Comparison of ENCODE assay signal across 11 mouse cellular contexts in genomic region chr2:5286189-5287043, GRCm38 (mm10).
DNase-seq lines count a peak whose midpoint lies in the region; ATAC-seq and TF ChIP-seq lines count a peak whose summit lies in the region.
"Had no signal": no experiment of that assay in that cellular context is flagged by ENCODE, and none has a peak within 500 bp of the region (broad histone marks: within the 10 kb centered on the region; RNA-seq: fewer than 3 reads in every experiment).

No protein-coding gene starts in this region.

- H3K9ac ChIP-seq in liver, adult 2 months (ENCODE audit: low read depth, low read length) = no peak overlapping the region
- no peak overlapping the region for H3K9ac ChIP-seq in liver, embryonic 12.5 days
- H3K9ac ChIP-seq in kidney, embryonic 16.5 days (replicated peaks; ENCODE audit: low read length) = no peak overlapping the region
- no peak overlapping the region for H3K9ac ChIP-seq in stomach, embryonic 15.5 days
- no peak overlapping the region for H3K9ac ChIP-seq in forebrain, postnatal 0 days

- no peaks in the 10 kb centered on the region for H3K27me3 ChIP-seq in liver, adult 2 months (ENCODE audit: control insufficient read depth, insufficient read depth, low read length)
- no peaks in the 10 kb centered on the region for H3K27me3 ChIP-seq in liver, embryonic 12.5 days (replicated peaks)
- no peaks in the 10 kb centered on the region for H3K27me3 ChIP-seq in kidney, embryonic 16.5 days (ENCODE audit: insufficient read depth, low read length)
- no peaks in the 10 kb centered on the region for H3K27me3 ChIP-seq in stomach, embryonic 15.5 days (replicated peaks)
- H3K27me3 ChIP-seq in forebrain, postnatal 0 days (ENCODE audit: insufficient read depth, low read length) = no peaks in the 10 kb centered on the region
- H3K27me3 ChIP-seq in thymus, adult 2 months (ENCODE audit: control insufficient read depth, insufficient read depth, low read length) = no peaks in the 10 kb centered on the region

- 23% methylated on average over 5 of the region's 5 CpGs for WGBS in liver, adult 2 months
- 59% methylated on average over 5 of the region's 5 CpGs for WGBS in liver, embryonic 12.5 days (ENCODE audit: insufficient replicate concordance)
- WGBS in kidney, embryonic 16.5 days = 23% methylated on average over 5 of the region's 5 CpGs
- WGBS in stomach, embryonic 15.5 days = 22% methylated on average over 5 of the region's 5 CpGs
- 71% methylated on average over 5 of the region's 5 CpGs for WGBS in forebrain, postnatal 0 days
- 81% methylated on average over 5 of the region's 5 CpGs for WGBS in thymus, adult 2 months

- H3K79me2 ChIP-seq in liver, adult 2 months (ENCODE audit: control insufficient read depth, insufficient read depth, low read length) = no peaks in the 10 kb centered on the region

- H3K36me3 ChIP-seq in liver, adult 2 months (ENCODE audit: control insufficient read depth, insufficient read depth, low read length) = no peaks in the 10 kb centered on the region
- H3K36me3 ChIP-seq in liver, embryonic 12.5 days = no peaks in the 10 kb centered on the region
- no peaks in the 10 kb centered on the region for H3K36me3 ChIP-seq in kidney, embryonic 16.5 days (ENCODE audit: insufficient read depth, low read length)
- no peaks in the 10 kb centered on the region for H3K36me3 ChIP-seq in stomach, embryonic 15.5 days
- no peaks in the 10 kb centered on the region for H3K36me3 ChIP-seq in forebrain, postnatal 0 days (ENCODE audit: insufficient read depth)
- no peaks in the 10 kb centered on the region for H3K36me3 ChIP-seq in thymus, adult 2 months (ENCODE audit: control insufficient read depth, insufficient read depth, low read length)
- H3K36me3 ChIP-seq: G1E had no signal

- DNase-seq in liver, adult 2 months (ENCODE audit: extremely low read depth, low read depth, low spot score) = peak; percentile 57
- DNase-seq in adrenal gland, postnatal 14 days = peak; percentile 54
- DNase-seq in forebrain, postnatal 0 days = no peak
- DNase-seq in thymus, adult 2 months = no peak
- no peak for DNase-seq in layer of hippocampus, adult 11-12 months (ENCODE audit: low spot score)
- DNase-seq: cerebellum, adult 8-10 months; left cerebral cortex, postnatal 4 days had no signal

- ATAC-seq in liver, embryonic 12.5 days = no peak
- ATAC-seq in kidney, embryonic 16.5 days (ENCODE audit: low FRiP score, low TSS enrichment) = peak; percentile 83
- ATAC-seq in stomach, embryonic 15.5 days (ENCODE audit: insufficient read depth, low FRiP score, low read depth) = peak; percentile 84
- no peak for ATAC-seq in forebrain, postnatal 0 days

- TF ChIP-seq CTCF in liver, adult 2 months (IDR thresholded peaks at IDR 0.05; ENCODE audit: low read depth, low read length) = no peak
- no peak for TF ChIP-seq CTCF in forebrain, postnatal 0 days (IDR thresholded peaks at IDR 0.05; ENCODE audit: low read depth)
- no peak for TF ChIP-seq CTCF in thymus, adult 2 months (IDR thresholded peaks at IDR 0.05; ENCODE audit: borderline replicate concordance, control insufficient read depth, extremely low read depth, insufficient read depth, low read length, poor library complexity)

- no peak overlapping the region for H3K4me2 ChIP-seq in liver, embryonic 12.5 days
- H3K4me2 ChIP-seq in kidney, embryonic 16.5 days (replicated peaks; ENCODE audit: low read depth, low read length) = no peak overlapping the region
- no peak overlapping the region for H3K4me2 ChIP-seq in stomach, embryonic 15.5 days
- no peak overlapping the region for H3K4me2 ChIP-seq in forebrain, postnatal 0 days (ENCODE audit: low read depth)

- H3K9me3 ChIP-seq in liver, embryonic 12.5 days (replicated peaks) = no peaks in the 10 kb centered on the region
- no peaks in the 10 kb centered on the region for H3K9me3 ChIP-seq in kidney, embryonic 16.5 days (ENCODE audit: low read length)
- H3K9me3 ChIP-seq in stomach, embryonic 15.5 days = no peaks in the 10 kb centered on the region
- no peaks in the 10 kb centered on the region for H3K9me3 ChIP-seq in forebrain, postnatal 0 days (ENCODE audit: low read length)
- H3K9me3 ChIP-seq: G1E had no signal

- no peak for TF ChIP-seq POLR2A in liver, adult 2 months (IDR thresholded peaks at IDR 0.05; ENCODE audit: extremely low read depth, insufficient read depth, low read length)
- TF ChIP-seq POLR2A in thymus, adult 2 months (IDR thresholded peaks at IDR 0.05; ENCODE audit: control insufficient read depth, extremely low read depth, insufficient read depth, low read length, poor library complexity) = no peak

- no peak overlapping the region for H3K27ac ChIP-seq in liver, adult 2 months (replicated peaks; ENCODE audit: insufficient read depth, low read depth, low read length)
- no peak overlapping the region for H3K27ac ChIP-seq in liver, embryonic 12.5 days
- peak overlapping the region; percentile 81 for H3K27ac ChIP-seq in kidney, embryonic 16.5 days (ENCODE audit: low read length)
- peak overlapping the region; percentile 82; the same call in 1 of the 2 replicates for H3K27ac ChIP-seq in stomach, embryonic 15.5 days
- no peak overlapping the region for H3K27ac ChIP-seq in forebrain, postnatal 0 days (ENCODE audit: low read depth, low read length)
- no peak overlapping the region for H3K27ac ChIP-seq in thymus, adult 2 months (ENCODE audit: control insufficient read depth, insufficient read depth, low read length)

- H3K4me1 ChIP-seq in liver, adult 2 months (ENCODE audit: control insufficient read depth, insufficient read depth, low read length) = no peaks in the 10 kb centered on the region
- no peaks in the 10 kb centered on the region for H3K4me1 ChIP-seq in liver, embryonic 12.5 days
- peaks cover 14% of the 10 kb centered on the region for H3K4me1 ChIP-seq in kidney, embryonic 16.5 days (ENCODE audit: insufficient read depth, low read length)
- H3K4me1 ChIP-seq in stomach, embryonic 15.5 days = peaks cover 9% of the 10 kb centered on the region; the same call in 1 of the 2 replicates
- no peaks in the 10 kb centered on the region for H3K4me1 ChIP-seq in forebrain, postnatal 0 days (ENCODE audit: insufficient read depth)
- H3K4me1 ChIP-seq in thymus, adult 2 months (replicated peaks; ENCODE audit: control insufficient read depth, insufficient read depth, low read length) = no peaks in the 10 kb centered on the region

- H3K4me3 ChIP-seq in liver, adult 2 months (ENCODE audit: insufficient read depth, low read depth, low read length) = no peak overlapping the region
- H3K4me3 ChIP-seq in liver, embryonic 12.5 days = no peak overlapping the region
- H3K4me3 ChIP-seq in kidney, embryonic 16.5 days (ENCODE audit: low read length) = no peak overlapping the region
- H3K4me3 ChIP-seq in stomach, embryonic 15.5 days (replicated peaks) = no peak overlapping the region
- H3K4me3 ChIP-seq in forebrain, postnatal 0 days (ENCODE audit: low read depth, low read length) = no peak overlapping the region
- H3K4me3 ChIP-seq in thymus, adult 2 months (ENCODE audit: control insufficient read depth, insufficient read depth, low read length) = no peak overlapping the region

Comparison
In these comparisons a context has a peak if more than half of its experiments do, and no peak if none do; other contexts are left out.
1. DNase-seq: peak in liver, adult 2 months (single experiment) and adrenal gland, postnatal 14 days (single experiment); none in forebrain, postnatal 0 days (single experiment), thymus, adult 2 months (single experiment) and layer of hippocampus, adult 11-12 months (single experiment).
2. H3K27ac ChIP-seq: peak in kidney, embryonic 16.5 days (single experiment) and stomach, embryonic 15.5 days (single experiment); none in liver, adult 2 months (single experiment), liver, embryonic 12.5 days (single experiment), forebrain, postnatal 0 days (single experiment) and thymus, adult 2 months (single experiment).
3. ATAC-seq: peak in kidney, embryonic 16.5 days (single experiment) and stomach, embryonic 15.5 days (single experiment); none in liver, embryonic 12.5 days (single experiment) and forebrain, postnatal 0 days (single experiment).